Mouse (Mus musculus): ENCODE measurements around the gene Chek1.

The Chek1 gene

DNA sequence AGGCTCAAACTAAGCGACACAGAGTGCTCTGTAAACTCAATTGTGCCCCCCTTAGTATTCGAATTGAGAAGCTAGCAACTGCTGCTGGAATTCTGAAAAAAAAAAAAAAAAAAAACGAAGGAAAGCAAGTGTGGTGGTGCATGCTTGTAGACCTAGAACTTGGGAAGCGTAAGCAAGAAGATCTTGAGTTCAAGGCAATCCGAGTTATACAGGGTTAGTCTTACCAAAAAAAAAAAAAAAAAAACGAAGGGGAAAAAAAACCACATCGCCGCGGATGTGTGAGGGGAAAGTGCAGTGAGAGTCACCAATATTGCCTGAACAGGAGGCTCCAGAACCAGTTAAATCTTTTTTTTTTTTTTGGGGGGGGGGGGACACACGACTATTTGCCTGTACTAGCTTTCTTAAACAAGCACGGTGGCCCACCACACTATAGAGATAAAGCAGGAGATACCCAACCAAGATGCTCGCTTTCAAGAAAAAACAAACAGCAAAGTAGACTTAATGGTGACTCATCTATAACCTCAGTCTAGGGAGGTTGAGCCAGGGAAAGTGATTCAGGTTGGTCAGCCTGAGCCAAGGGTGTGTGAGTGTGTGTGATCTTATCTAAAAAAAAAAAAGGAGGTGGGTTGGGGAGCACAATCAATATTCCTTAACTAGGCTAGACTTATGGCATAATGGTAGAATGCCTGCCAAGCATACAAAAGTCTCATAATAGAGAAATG is at the start of gene Chek1:
TSS of gene Chek1 (minus strand) at position 32 of the 722 bp plus-strand sequence.
- peak; percentile 29 for DNase-seq (ENCODE audit: low spot score)

DNA sequence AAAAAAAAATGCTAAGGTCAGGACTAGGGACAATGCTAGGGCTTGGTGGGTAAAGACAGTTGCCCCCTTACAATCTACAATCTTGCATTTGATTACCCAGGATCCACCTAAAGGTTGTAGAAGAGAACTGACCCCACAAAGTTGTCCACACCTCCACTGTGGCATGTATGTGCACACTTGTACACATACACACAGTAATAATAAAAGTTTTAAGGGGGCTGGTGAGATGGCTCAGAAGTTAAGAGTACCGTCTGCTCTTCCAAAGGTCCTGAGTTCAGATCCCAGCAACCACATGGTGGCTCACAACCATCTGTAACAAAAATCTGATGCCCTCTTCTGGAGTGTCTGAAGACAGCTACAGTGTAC is 42.2 kb upstream of the Chek1 start:
- no peak for DNase-seq (ENCODE audit: low spot score)

DNA sequence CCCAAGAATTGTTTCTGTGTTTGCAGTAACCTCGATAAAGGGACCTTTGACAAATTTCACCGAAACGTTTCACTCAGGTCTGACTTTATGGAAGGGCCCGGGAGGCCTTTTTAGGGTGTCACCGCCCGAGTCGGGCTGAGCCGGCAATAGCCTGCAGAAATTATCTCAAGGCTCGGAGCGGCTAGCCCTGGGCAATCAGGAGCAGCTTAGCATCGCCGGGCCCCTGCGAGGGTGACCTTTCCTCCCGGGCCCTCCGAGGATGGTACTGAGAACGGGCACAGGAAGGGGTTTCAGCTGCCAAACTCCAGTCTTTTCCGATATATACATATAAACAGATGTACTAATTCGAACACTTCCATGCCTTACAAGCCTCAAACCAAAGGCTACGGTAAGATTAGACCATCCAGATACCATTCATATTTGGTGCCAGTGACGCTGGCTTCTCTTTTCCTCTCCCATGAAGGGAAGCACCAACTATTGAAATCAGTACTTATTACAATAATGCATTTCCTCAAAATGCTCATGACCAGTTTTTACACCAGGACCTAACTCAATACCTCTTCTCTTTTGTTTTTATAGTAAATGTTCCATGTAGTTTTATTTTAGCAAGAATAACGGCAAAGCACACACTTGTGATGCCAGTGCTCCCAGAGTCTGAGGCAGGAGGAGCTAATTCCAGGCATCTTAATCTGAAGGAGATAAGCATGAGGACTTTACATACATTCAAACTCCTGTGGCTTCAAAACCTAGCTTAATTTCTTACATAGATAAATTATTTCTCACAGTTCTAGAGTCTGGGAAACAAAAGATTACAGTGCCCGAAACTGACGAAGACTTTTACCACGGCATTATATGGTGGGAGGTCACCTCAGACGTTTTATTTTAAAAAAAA is 41.5 kb upstream of the Chek1 start:
- no peak for DNase-seq (ENCODE audit: low spot score)

DNA sequence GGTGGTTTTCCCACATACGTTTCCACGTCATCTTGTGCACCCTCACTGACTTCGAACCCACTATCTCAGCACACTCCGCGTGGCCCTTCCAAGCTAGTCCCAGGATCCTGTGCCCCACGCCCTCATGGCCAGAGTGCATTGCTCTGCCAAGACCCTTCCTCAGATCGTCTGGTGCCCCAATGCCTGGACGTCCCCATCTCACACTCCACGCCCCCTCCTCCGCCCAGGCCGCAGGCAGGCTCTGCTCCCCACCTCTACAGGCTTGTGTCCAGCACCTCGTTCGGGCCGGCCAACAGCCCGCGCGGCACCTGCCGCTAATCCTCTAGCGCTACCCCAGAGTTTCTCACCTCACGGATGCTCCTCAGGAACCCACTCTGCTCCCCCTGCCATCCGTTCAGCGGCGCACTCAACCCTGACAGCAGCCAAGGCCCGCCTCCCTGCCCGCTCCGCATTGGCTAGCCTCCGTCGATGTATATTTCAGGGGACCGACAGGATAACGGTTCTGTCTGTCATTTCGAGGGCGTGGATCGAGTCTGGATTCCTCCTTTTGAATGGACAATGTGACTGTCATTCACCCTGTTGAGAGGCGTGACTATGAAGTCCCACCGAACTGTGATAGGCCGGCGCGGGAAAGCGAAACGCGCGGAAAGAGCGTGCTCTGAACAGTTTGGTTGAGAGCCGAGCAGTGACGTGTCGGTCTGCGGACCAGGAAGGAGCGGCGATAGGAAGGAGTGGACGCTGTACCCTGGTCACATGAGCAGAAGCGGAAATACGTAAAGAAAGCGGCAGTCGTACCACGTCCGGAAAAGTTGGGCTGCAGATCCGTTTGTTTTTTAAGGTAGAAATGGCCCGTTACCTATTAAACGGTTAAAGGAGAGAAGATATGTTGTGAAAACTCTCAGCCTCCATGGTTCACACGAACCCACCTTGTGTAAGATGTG is 40.6 kb upstream of the Chek1 start, which contains the start of gene Stt3a:
TSS of gene Stt3a (minus strand) at position 477 of the 941 bp plus-strand sequence.
- peak; percentile 100 for DNase-seq (ENCODE audit: low spot score)

DNA sequence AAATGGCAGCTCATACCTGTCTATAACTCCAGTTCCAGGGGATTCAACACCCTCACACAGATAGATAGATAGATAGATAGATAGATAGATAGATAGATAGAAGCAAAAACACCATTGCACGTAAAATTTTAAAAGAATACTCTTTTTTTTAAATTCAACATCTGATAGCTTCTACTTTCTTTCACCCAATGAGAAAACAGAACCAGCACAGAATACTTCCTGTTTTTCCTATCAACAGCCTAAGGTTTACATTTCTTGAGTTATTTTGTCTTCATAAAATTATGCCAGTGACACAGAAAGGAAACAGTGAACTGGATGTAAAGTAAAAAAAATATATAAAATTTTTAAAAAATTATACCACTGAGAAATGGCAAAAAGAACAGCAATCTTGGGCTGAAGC is 37.5 kb upstream of the Chek1 start:
- no peak for DNase-seq (ENCODE audit: low spot score)

DNA sequence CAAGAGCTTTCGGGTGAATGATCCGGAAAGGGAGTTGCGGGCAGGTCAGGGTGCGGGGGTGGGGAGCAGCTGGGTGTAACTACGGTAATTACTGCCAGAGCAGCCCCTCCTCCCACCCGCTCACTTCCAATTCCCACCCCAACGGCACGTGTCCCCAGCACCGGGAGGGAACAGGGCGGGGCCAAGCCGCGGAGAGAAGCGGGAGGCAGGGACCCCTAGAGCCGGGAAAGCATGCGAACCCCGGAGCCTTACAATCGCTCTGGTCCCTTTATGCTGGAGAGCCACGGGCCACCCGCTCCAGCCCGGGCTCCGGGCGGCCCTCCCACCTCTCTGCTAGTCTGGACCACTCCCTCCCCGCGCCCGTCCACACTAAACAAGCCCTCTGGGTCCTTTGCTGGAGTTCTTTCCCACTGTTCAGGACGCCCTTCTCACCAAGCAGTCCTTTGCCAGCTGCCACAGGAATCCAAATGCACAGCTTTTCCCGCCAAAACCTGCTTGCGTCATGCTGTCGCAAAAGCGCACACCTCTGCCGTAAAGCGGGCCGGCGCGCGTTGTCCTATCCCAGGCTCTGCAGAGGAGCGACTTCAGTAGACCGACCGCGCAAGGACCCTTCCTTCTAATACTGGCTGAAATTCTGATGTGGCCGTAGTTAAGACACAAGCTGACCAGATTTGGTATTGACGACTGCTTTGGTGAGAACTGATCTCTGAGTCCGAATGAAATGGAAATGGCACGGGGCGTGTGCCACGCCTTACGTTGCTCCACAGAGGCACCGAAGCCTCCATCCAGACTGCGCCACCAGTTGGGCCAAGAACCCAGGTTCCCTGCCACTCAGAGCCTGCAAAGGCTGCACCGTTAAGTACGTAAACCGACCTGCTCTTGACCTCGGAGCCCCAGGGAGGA is 483 bp downstream of the Chek1 start:
- DNase-seq (ENCODE audit: low spot score), result peak; percentile 93

DNA sequence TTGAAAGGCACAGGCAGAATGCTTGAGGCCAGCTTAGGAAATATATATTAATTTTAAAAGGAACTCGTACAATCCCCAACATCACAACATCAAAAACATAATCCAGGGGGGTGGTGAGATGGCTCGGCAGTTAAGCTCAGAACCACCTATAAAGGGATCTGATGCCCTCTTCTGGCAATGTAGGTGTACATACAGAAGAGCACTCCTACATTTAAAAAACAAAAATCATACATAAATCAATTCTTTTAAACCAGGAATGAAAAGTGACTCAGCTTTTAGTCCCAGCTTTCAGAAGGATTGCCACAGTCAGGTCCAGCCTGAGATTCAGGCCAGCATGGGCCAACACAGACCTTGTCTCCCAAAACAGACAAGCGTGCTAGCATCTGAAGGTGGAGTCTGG is 10.2 kb downstream of the Chek1 start:
- no peak for DNase-seq (ENCODE audit: low spot score)

DNA sequence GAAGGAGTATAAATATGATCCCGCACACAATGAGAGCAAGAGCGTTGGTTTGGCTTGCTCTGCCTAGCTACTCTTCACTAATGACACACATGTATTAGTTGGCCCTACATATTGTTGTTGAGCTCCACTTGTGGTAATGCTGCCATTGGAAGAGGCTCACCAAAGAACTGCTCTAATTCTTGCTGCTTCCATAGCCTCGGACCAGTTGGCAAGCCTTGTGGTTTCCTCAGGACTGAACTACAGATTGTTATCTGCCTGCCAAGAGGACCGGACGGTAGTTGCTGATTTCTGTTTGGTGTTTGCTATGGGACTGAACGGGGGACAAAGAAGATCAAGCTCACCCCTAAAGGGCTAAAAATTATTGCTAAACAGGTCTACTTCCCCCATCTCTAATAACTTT is 19.6 kb downstream of the Chek1 start:
- no peak for DNase-seq (ENCODE audit: low spot score)

DNA sequence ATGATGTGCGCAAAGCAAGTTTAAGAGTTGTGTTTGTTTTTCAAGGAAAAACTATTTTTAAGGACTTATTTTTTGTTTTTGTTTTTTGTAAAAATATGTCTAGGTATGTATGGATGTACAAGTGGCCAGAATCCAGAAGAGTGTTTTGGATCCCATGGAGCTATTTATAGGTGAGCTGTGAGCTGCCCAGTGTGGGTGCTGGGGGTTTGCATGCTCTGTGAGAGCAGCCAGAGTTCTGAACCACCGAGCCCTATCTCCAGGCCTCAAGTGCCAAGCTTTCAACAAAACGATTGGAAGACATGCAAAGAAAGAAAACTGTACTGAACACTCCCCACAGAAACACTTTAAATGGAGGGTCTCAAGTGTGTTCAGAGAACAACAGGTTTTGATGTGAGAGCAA is 20.9 kb downstream of the Chek1 start:
- DNase-seq (ENCODE audit: low spot score), result no peak

DNA sequence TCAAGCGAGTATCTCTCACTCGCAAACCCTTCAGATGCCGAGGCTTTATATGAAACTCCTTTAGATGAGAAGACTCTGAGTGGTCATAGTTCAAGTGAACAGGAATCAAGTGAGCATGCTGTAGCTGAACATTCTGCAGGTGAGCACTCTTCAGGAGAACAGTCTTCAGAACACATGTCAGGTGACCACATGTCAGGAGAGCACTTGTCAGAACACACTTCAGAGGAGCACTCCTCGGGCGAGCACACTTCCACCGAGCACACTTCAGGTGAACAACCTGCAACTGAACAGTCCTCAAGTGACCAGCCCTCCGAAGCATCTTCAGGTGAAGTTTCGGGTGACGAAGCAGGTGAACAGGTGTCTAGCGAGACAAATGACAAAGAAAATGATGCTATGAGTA is 32.6 kb downstream of the Chek1 start:
- no peak for DNase-seq (ENCODE audit: low spot score)

DNA sequence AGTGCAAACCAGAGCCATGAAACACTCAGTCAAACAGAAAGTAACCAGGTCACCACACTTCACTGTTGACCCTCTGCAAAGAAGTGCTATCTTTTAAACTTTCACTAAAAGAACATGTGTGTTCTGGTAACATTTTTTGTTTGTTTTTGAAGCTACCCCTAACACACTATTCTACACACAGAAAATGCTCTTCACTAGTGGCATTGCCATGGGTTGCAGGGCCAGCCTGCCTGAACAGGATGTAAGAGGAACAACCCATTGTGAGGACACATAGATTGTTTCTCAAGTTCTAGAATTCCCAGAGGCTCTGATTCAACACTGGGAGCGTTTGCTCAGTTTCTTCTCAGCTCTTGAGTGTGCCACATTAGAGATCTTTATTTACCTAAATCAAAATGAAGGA is 33.9 kb downstream of the Chek1 start, which contains the start of gene Acrv1:
TSS of gene Acrv1 (plus strand) at position 301 of the 400 bp plus-strand sequence.
- DNase-seq (ENCODE audit: low spot score), result no peak

DNA sequence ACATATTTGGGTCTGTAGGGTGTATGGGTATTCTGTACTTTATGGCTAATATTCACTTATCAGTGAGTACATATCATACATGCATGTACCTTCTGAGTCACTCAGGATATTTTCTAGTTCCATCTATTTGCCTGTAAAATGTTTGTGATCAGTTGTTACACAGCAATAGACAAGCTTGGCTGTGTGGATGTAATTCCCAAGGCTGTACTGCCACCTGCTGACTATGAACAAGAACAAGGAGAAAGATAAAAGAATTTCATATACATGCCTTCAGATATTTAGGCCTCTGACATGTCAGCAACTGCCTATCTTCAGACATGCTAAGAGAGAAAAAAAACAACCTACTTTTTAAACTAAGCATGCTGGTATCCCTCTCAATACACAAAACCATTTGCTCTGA is 39.5 kb downstream of the Chek1 start:
- DNase-seq (ENCODE audit: low spot score), result no peak

DNA sequence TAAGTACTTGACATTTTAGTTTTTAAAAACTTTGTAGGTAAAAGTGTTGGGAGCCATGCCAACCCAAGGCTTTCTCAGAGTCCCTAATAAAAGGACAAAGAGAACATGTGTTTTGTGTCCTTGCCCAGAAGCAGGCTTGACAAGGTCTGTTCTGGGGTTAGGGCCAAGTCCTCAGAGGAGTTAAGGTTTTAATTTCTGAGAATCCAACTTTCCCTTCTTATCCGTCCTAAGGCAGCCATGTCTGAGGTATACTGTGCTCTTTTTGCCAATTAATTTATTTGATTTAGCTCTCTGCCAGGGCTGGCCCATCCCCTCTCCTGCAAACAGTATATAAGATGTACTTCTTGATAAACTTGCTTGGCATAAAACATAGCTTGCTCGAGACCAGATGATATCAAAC is 45.4 kb downstream of the Chek1 start:
- no peak for DNase-seq (ENCODE audit: low spot score)
